Mouse (Mus musculus) B cell, adult (primary cell): Measurements from ENCODE around the gene Terb1. TPM values are rescaled to one million over a fixed set of nuclear protein-coding genes. Genes with fewer than 3 reads are reported as not detected.

ENCODE experiments used
- total RNA-seq: library from RNA; stranded (reverse); gene quantifications from 4 replicates; pipeline ENCODE4 v1.2.4, GENCODE M21; 2023; ENCODE audit not compliant: inconsistent age

Gene Terb1
- total RNA-seq, result 2.6 to 4.0 TPM (median 3.4 TPM) in 4 replicates

DNA sequence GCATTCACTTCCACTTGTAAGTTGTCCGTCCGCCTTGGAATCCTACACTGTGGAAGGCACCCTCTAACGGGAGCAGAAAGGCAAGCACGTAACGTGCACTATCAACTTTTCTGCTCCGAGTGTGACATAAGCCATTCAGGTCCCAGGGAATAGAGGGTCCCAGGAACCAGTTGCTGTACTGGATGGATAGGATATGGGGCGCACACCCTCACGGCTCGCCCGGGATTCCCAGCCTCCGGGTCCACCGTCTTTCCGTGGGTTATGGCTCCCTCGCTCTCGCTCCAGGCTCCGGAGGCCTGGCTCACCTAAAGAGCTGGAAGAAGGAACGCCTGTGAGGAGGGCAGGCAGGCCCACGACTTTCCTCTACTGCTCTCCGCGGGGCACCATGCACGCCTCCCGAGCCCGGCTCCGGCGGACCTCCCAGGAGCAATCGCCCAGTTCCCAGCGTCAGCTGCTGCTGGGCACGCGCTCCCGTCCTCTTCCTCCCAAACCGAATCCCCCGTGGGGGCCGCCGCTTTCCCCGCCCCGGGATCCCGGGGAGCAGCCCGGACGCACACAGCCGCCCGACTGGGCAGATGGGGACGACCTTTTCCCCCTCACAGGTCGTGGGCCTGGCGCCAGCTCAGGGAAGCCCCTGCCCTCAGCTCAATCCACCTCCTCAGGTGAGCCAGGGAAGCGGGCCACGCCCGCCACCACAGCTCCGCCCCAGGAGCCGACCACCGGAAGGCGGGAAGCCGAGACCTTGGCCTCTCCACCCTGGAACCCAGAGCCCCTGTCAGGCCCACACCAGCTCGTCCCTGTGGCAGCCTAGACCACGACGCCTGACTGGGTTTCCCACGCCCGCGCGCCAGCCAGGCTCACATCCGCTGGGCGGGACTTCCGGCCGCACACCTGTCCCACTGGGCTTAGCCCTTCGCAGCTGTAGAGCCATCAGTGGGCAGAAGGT lies at the start of gene Terb1:
Gene Terb1, minus strand, starts transcription at position 850 of the 946 bp plus-strand sequence.

DNA sequence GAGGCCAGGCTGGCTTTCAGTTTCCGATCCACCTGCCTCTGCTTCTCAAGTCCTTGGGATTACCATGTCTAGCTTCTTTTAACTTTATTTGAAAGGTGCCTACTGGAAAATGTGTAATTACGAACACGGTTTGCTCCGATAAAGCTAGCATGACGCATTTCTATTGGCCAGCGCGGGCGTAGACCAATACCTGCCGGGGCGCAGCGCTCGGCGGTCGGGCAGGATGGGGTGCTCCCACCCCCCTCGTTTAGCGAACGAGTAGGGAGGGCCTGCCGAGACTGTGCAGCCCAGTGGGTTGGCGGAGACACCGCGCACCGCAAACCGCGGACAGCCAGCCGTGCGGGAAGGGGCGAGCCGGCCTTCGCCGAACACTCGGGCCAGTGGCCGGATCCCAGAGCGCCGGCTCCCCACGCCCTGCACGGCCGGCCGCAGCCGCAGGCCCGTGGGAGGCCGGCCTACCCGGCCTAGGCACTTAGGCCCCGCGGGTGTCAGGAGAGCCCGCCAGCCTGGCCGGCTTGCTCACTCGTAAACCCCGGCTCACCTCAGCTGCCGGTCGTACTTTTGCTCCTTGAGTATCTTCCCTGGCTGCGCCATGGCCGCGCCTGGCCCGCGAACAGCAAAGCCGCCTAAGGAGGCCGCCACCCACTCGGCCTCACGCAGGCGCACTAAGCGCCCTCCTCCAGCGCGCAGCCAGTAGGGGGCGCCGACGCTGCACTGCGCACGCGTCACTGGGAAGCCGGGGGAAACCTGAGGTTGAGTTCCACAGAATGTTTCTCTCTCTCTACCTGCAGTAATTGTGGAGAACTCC lies 24.5 kb upstream of the Terb1 start, which contains the start of the genes Nae1 and Car7:
Gene Nae1, minus strand, starts transcription at position 667 of the 808 bp plus-strand sequence.
Gene Car7, plus strand, starts transcription at position 719 of the 808 bp plus-strand sequence.

DNA sequence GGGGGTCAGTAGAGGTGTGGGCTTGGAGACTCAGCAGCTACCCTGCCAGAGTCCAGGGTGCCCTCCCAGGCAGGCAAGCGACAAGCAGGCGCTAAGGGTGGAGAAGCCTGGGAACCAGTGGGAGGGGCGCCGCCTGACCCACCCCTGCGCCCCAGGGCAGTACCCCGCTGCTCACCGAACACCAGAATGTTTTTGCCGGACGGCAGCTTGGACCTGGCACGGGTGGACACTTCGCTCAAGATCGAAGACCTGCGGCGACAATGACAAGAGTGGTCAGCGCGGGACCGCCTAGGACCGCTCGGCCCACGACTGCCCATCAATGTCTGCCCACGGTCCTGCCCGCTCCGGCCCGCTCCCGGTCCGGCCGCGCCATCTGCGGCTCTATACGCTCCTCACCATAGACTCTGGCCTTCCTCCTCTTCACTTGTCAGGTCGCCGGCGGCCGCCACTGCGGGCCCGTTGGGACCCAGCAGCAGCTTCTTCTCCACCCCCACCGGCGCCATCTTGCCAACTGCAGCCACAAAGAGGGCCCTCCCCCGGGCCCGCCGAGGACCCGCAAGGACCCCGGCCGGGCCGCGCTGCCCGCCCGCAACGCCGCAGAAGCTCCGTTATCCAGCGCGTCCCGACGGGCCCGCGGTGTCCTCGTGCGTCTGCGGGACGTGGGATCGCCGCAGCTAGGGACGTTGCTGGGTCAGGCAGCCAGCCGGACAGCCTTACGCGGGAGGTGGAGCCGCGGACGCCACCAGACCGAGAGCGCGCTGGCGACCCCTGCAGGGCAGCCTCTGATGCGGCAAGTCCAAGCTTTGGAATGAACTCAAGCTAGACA lies 67.2 kb downstream of the Terb1 start, which contains the start of gene Dync1li2:
Gene Dync1li2, minus strand, starts transcription at position 749 of the 826 bp plus-strand sequence.

Other genes with a start within 250 kb of the Terb1 start
- not detected in 4 replicates for gene Cmtm2a, start 216.7 kb downstream of the Terb1 start, total RNA-seq
- not detected in 4 replicates for gene Gm45711, start 199.8 kb downstream of the Terb1 start, total RNA-seq
- gene Cmtm1, start 199.8 kb downstream of the Terb1 start, total RNA-seq, result not detected in 4 replicates
- gene Gm11020, start 188.3 kb downstream of the Terb1 start, total RNA-seq, result not detected in 4 replicates
- not detected in 4 replicates for gene Cmtm2b, start 187.7 kb downstream of the Terb1 start, total RNA-seq
- gene Cmtm3, start 170.5 kb downstream of the Terb1 start, total RNA-seq, result 11.3 to 18.9 TPM (median 13.8 TPM) in 4 replicates
- 0.48 to 0.72 TPM (median 0.60 TPM) in 4 replicates for gene Cmtm4, start 114.1 kb downstream of the Terb1 start, total RNA-seq
- gene Dync1li2, start 66.9 kb downstream of the Terb1 start, total RNA-seq, result 49.5 to 85.5 TPM (median 58.7 TPM) in 4 replicates
- 35.0 to 43.0 TPM (median 39.4 TPM) in 4 replicates for gene Nae1, start 24.7 kb upstream of the Terb1 start, total RNA-seq
- 1.1 to 1.5 TPM (median 1.3 TPM) in 4 replicates for gene Car7, start 24.8 kb upstream of the Terb1 start, total RNA-seq
- gene Pdp2, start 81.5 kb upstream of the Terb1 start, total RNA-seq, result 9.1 to 9.9 TPM (median 9.3 TPM) in 4 replicates
- not detected in 4 replicates for gene Cdh16, start 114.5 kb upstream of the Terb1 start, total RNA-seq
- gene Rrad, start 121.4 kb upstream of the Terb1 start, total RNA-seq, result 27.1 to 35.5 TPM (median 32.1 TPM) in 4 replicates
- gene Ciao2b, start 132.1 kb upstream of the Terb1 start, total RNA-seq, result 25.5 to 31.5 TPM (median 28.1 TPM) in 4 replicates
- gene Ces2a, start 224.1 kb upstream of the Terb1 start, total RNA-seq, result not detected in 4 replicates